Mouse (Mus musculus) G1E (cell line): ENCODE results near the gene Plekha4.

Experiments used
- CTCF ChIP-seq: IDR thresholded peaks from 2 replicates; pipeline ENCODE4 v1.5.1; 2012; ENCODE audit warnings: low read depth, low read length, inconsistent platforms, mixed read lengths
- GATA1 ChIP-seq: IDR thresholded peaks from 2 replicates; pipeline ENCODE4 v1.6.1; 2012; ENCODE audit warnings: borderline replicate concordance, low read length, inconsistent platforms, mixed read lengths
- GATA2 ChIP-seq: IDR thresholded peaks from 2 replicates; pipeline ENCODE4 v1.6.1; 2012; ENCODE audit warnings: low read depth, low read length, inconsistent platforms, borderline replicate concordance
- POLR2AphosphoS5 ChIP-seq: IDR thresholded peaks from 2 replicates; pipeline ENCODE4 v1.6.1; 2012; ENCODE audit warnings: low read depth, low read length, inconsistent platforms; ENCODE audit not compliant: insufficient replicate concordance
- TAL1 ChIP-seq: conservative IDR thresholded peaks from 2 replicates; pipeline ENCODE4 v1.6.1; 2012; ENCODE audit warnings: low read depth, low read length, inconsistent platforms, mixed read lengths

GRCm38 (mm10) chr7:45567112-45567779 lies 41.1 kb downstream of the Plekha4 start:
- TF ChIP-seq CTCF (no peak), GATA1 (no peak), TAL1 (no peak), GATA2 (no peak), POLR2AphosphoS5 (no peak)
